Mouse (Mus musculus): ENCODE measurements around the gene Mrps14.

DNA sequence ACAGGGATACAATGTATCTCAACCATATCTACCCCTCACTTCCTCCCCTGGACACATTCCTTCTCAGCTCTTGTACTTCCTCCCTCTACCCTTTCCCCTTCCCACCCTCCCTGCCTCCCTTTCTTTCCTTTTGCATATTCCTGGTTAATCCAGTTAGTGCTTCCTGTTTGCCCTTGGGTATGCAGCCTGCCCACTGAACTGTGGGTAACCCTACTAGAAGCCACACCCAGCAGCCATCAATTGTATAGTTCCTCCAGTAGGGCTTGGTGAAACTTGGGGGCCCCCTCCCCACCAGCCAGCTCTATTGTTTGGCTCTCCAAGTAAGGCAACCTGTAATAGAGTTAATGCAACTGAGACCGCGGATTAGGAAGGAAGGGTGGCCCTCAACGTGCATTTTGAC is 49.4 kb upstream of the Mrps14 start:
- TF ChIP-seq CTCF (IDR thresholded peaks at IDR 0.05; ENCODE audit: borderline replicate concordance, control insufficient read depth, extremely low read depth, insufficient read depth, low read length, poor library complexity) (no peak), POLR2A (IDR thresholded peaks at IDR 0.05; ENCODE audit: control insufficient read depth, extremely low read depth, insufficient read depth, low read length, poor library complexity) (no peak)

All from thymus, adult 2 months (tissue).